Mouse (Mus musculus): ENCODE measurements around the gene Mrpl28. TPM values are rescaled to one million over a fixed set of nuclear protein-coding genes. Genes with fewer than 3 reads are reported as not detected.

The Mrpl28 gene
- total RNA-seq (2012; rRNA removed) (157 and 161 TPM in 2 replicates), total RNA-seq (2014; rRNA removed) (148 and 154 TPM in 2 replicates), polyA plus RNA-seq (2012; ENCODE audit: insufficient read length, low read depth) (90.5 and 101 TPM in 2 replicates)

- Histone ChIP-seq H3K9me3 (replicated peaks; ENCODE audit: low read length) (no peaks in the 10 kb centered on the region), H3K79me2 (replicated peaks; ENCODE audit: control insufficient read depth, extremely low read depth, insufficient read depth, poor library complexity, severe bottlenecking) (peaks cover 12% of the 10 kb centered on the region), H3K4me3 (replicated peaks in 1 of 3; ENCODE audit: low read depth in 2 of 3, low read length in 2 of 3, poor library complexity in 1 of 3) (peak within 1 kb of the TSS; percentile 74 to 99 (median 94)), H3K27me3 (replicated peaks) (peaks cover 14% of the 10 kb centered on the region), H3K36me3 (replicated peaks in 1 of 2; ENCODE audit: control insufficient read depth in 1 of 2, insufficient read depth in 1 of 2, low read length in 1 of 2) (peaks cover 24 to 47% of the 10 kb centered on the region in 2 experiments), H3K9ac (ENCODE audit: insufficient read depth, low read depth) (peak within 1 kb of the TSS; percentile 69), H3K4me2 (ENCODE audit: insufficient read depth, low read depth, poor library complexity, severe bottlenecking) (peak within 1 kb of the TSS; percentile 75), H3K4me1 (ENCODE audit: control insufficient read depth in 1 of 2, insufficient read depth in 2 of 2) (peaks cover 17 to 30% of the 10 kb centered on the region in 2 experiments), H3K27ac (ENCODE audit: insufficient read depth, low read depth) (no peak within 1 kb of the TSS)
- in situ Hi-C loops (cut with MboI; ENCODE audit: low pct_ligation_motif_present, low pct_unique_long_range_greater_than_20kb, low sequenced_read_pairs) (no loop called here), dilution Hi-C loops (cut with MboI; ENCODE audit: extremely low pct_ligation_motif_present, extremely low pct_unique_long_range_greater_than_20kb, low sequenced_read_pairs) (no loop called here)
- TF ChIP-seq JUND (conservative IDR thresholded peaks at IDR 0.05; ENCODE audit: low read depth, low read length) (no peak), PAX5 (IDR thresholded peaks at IDR 0.05; ENCODE audit: low read length) (no peak), EP300 (IDR thresholded peaks at IDR 0.05; ENCODE audit: low read length) (no peak), E2F4 (IDR thresholded peaks at IDR 0.05; ENCODE audit: insufficient replicate concordance, low read depth, low read length) (peak; percentile 76; the same call in 1 of the 2 replicates), CHD2 (IDR thresholded peaks at IDR 0.05; ENCODE audit: low read length) (peak; percentile 93), GABPA (IDR thresholded peaks at IDR 0.05; ENCODE audit: insufficient replicate concordance, low read depth, low read length) (no peak; the same call in 1 of the 2 replicates), POLR2AphosphoS2 (IDR thresholded peaks at IDR 0.05; ENCODE audit: low read depth, low read length) (peak; percentile 85; the same call in 1 of the 2 replicates), CHD1 (IDR thresholded peaks at IDR 0.05; ENCODE audit: low read depth, low read length) (no peak), TCF12 (IDR thresholded peaks at IDR 0.05; ENCODE audit: low read depth, low read length) (peak; percentile 67; the same call in 1 of the 2 replicates), NRF1 (IDR thresholded peaks at IDR 0.05; ENCODE audit: low read depth, low read length) (peak; percentile 61), TBP (conservative IDR thresholded peaks at IDR 0.05; ENCODE audit: low read depth, low read length) (0 out of 2 replicates have a peak, but pooled peaks have one; percentile 63), CTCF (conservative IDR thresholded peaks at IDR 0.05 in 1 of 2, IDR thresholded peaks at IDR 0.05 in 1 of 2; ENCODE audit: low read depth in 2 of 2, low read length in 2 of 2) (no peak), KAT2A (IDR thresholded peaks at IDR 0.05; ENCODE audit: insufficient replicate concordance, low read length) (peak; percentile 68; the same call in 1 of the 2 replicates), MAX (IDR thresholded peaks at IDR 0.05; ENCODE audit: low read length) (peak; percentile 45; the same call in 1 of the 2 replicates), ZKSCAN1 (IDR thresholded peaks at IDR 0.05; ENCODE audit: borderline replicate concordance, low read depth, low read length) (no peak), USF2 (conservative IDR thresholded peaks at IDR 0.05; ENCODE audit: low read depth, low read length) (no peak), UBTF (IDR thresholded peaks at IDR 0.05; ENCODE audit: low read depth, low read length) (no peak), MYC (IDR thresholded peaks at IDR 0.05; ENCODE audit: low read depth, low read length) (peak; percentile 59; the same call in 1 of the 2 replicates), NELFE (IDR thresholded peaks at IDR 0.05; ENCODE audit: low read depth, low read length) (peak; percentile 93), USF1 (IDR thresholded peaks at IDR 0.05; ENCODE audit: low read depth, low read length) (no peak), ZC3H11A (IDR thresholded peaks at IDR 0.05; ENCODE audit: low read depth, low read length) (no peak), SIN3A (IDR thresholded peaks at IDR 0.05; ENCODE audit: low read length) (peak; percentile 54; the same call in 1 of the 2 replicates), ZMIZ1 (IDR thresholded peaks at IDR 0.05; ENCODE audit: low read depth, low read length) (peak; percentile 80), MAFK (IDR thresholded peaks at IDR 0.05; ENCODE audit: insufficient replicate concordance, low read length) (no peak), MXI1 (IDR thresholded peaks at IDR 0.05; ENCODE audit: low read depth, low read length) (0 out of 2 replicates have a peak, but pooled peaks have one; percentile 53), ELF1 (IDR thresholded peaks at IDR 0.05; ENCODE audit: low read depth, low read length) (peak; percentile 73), HCFC1 (IDR thresholded peaks at IDR 0.05; ENCODE audit: low read depth, low read length) (peak; percentile 88), MEF2A (IDR thresholded peaks at IDR 0.05; ENCODE audit: borderline replicate concordance, low read depth, low read length) (peak; percentile 61; the same call in 1 of the 2 replicates), ZNF384 (IDR thresholded peaks at IDR 0.05; ENCODE audit: low read depth, low read length) (no peak), POLR2A (IDR thresholded peaks at IDR 0.05; ENCODE audit: low read depth, low read length) (peak; percentile 97), RAD21 (IDR thresholded peaks at IDR 0.05; ENCODE audit: low read depth, low read length) (no peak), JUN (IDR thresholded peaks at IDR 0.05; ENCODE audit: insufficient read depth, low read depth, low read length) (no peak), MAZ (IDR thresholded peaks at IDR 0.05; ENCODE audit: low read depth, low read length) (peak; percentile 55; the same call in 1 of the 2 replicates), IRF4 (IDR thresholded peaks at IDR 0.05; ENCODE audit: low read depth, low read length) (0 out of 2 replicates have a peak, but pooled peaks have one; percentile 51), BHLHE40 (IDR thresholded peaks at IDR 0.05; ENCODE audit: low read depth, low read length) (peak; percentile 95), RCOR1 (conservative IDR thresholded peaks at IDR 0.05; ENCODE audit: low read depth, low read length) (no peak), SMC3 (IDR thresholded peaks at IDR 0.05; ENCODE audit: low read depth, low read length) (no peak), ETS1 (conservative IDR thresholded peaks at IDR 0.05; ENCODE audit: low read depth, low read length) (no peak)
- peak; percentile 96 for DNase-seq (ENCODE audit: extremely low read depth)
These were observed at the start of gene Mrpl28 for GRCm38 (mm10) chr17:26123267-26123684. Gene Mrpl28, plus strand, starts transcription at chr17:26123500.
